Mouse (Mus musculus): ENCODE data around the gene Ccnf. TPM values are rescaled to one million over a fixed set of nuclear protein-coding genes. Genes with fewer than 3 reads are reported as not detected.

Ccnf gene
- polyA plus RNA-seq, 1 experiment from 2014 or later = 77.0 TPM

DNA sequence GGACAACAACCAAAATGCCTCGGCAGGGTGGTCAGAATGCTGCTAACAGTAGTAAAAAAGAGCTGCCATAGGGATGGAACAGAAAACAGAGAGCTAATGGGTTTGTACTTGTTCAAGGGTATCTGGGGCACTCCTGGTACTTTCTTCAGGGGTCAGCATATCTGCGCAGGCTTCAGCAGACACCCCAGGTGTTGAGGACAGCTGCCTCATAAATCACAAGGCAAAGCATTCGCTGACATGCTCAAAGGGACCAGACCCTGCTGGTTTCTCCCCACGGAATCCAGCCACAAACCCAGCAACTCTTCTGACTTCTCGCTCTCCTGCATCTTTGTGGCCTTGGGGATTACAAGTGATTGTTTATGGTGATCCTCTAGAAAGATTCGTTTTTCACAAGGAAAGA, 28.6 kb downstream of the Ccnf start:
- no peaks in the 10 kb centered on the region for H3K27me3 ChIP-seq
- H3K4me3 ChIP-seq = no peak overlapping the region
- H3K4me2 ChIP-seq = no peak overlapping the region
- no peaks in the 10 kb centered on the region for H3K9me3 ChIP-seq
- H3K9ac ChIP-seq = no peak overlapping the region
- no peak overlapping the region for H3K27ac ChIP-seq
- 63% methylated on average over 6 of the region's 6 CpGs for WGBS
- ATAC-seq (ENCODE audit: borderline replicate concordance, extremely low read depth, low FRiP score, low TSS enrichment) = no peak
- H3K4me1 ChIP-seq = peaks cover 17% of the 10 kb centered on the region
- H3K36me3 ChIP-seq = peaks cover 50% of the 10 kb centered on the region

DNA sequence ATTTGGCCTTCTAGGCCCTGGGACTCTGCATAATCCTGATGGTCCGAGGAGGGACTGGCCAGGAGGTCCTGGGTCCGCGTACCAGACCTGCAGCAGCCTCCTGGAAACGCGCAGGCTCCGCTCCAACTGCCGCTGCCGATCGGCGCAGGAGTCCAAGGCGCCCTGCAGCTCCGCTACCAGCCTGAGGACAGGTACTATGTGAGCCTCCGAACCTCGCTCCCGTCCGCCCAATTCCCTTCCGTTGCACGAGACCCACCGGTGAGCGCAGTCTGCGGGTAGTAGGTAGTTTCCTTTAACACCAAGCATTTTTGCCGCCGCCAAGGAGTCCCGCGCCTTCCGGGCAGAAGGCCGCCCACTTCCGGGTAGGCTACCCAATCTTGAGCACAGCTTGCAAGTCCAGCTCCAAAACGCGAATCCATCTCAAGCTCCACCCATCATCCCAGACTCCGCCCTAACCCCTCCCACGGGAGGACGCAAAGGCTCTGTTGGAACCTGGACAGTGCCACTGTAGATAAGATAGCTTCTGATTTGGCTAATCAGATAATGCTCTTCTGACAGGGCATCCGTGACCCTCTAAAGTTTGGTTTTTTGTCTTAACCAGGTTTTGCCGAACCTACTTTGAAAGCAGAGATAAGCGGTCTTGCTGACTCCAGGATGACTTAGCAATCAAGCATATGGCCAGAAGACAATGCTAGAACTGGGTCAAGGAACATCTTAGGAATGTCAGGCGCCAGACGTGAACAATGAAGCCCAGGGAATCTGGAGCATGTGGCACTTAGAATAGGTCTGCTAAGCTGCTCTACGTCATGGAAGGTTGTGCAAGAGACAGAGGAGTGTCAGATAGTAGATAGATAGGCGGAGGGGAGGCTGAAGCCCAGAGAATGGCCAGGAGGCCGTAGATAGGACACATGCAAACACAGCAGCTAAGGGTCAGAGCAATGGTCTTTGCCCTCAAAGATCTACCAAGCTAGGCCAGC, 30.6 kb downstream of the Ccnf start, which contains the start of gene Tedc2:
Gene Tedc2 (minus strand): TSS at position 417 of the 977 bp plus-strand sequence.
- Histone ChIP-seq H3K9ac (peak within 1 kb of the TSS; percentile 66), H3K9me3 (no peaks in the 10 kb centered on the region), H3K27me3 (no peaks in the 10 kb centered on the region), H3K4me2 (peak within 1 kb of the TSS; percentile 77), H3K36me3 (peaks cover 40% of the 10 kb centered on the region), H3K27ac (peak within 1 kb of the TSS; percentile 43), H3K4me3 (peak within 1 kb of the TSS; percentile 61), H3K4me1 (peaks cover 17% of the 10 kb centered on the region)
- WGBS = 4% methylated on average over 41 of the region's 41 CpGs
- ATAC-seq (ENCODE audit: borderline replicate concordance, extremely low read depth, low FRiP score, low TSS enrichment) = peak; percentile 95

DNA sequence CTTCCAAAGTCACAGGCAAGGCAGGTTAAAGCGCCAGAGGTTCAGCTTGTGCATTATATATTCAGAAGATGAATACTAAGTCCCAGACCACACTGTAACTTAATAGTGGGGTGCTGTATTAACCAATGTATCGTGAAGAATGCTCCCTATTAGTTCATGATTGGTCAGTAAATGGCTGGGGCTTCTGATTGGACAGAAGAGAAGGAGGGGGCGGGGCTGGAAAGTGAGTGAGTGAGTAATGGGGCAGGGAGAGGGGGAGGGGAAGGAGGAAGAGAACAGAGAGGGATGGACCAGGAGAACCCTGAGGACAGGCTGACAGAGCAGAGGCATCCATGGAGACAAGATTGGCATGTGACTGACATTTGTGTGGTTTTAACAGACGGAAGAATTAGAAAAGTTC, 34.4 kb downstream of the Ccnf start:
- no peak overlapping the region for H3K4me3 ChIP-seq
- H3K9ac ChIP-seq = no peak overlapping the region
- peaks cover 23% of the 10 kb centered on the region for H3K4me1 ChIP-seq
- peaks cover 20% of the 10 kb centered on the region for H3K36me3 ChIP-seq
- H3K9me3 ChIP-seq = no peaks in the 10 kb centered on the region
- H3K27ac ChIP-seq = no peak overlapping the region
- WGBS = 71% methylated on average over 4 of the region's 4 CpGs
- ATAC-seq (ENCODE audit: borderline replicate concordance, extremely low read depth, low FRiP score, low TSS enrichment) = no peak
- H3K4me2 ChIP-seq = no peak overlapping the region
- no peaks in the 10 kb centered on the region for H3K27me3 ChIP-seq

DNA sequence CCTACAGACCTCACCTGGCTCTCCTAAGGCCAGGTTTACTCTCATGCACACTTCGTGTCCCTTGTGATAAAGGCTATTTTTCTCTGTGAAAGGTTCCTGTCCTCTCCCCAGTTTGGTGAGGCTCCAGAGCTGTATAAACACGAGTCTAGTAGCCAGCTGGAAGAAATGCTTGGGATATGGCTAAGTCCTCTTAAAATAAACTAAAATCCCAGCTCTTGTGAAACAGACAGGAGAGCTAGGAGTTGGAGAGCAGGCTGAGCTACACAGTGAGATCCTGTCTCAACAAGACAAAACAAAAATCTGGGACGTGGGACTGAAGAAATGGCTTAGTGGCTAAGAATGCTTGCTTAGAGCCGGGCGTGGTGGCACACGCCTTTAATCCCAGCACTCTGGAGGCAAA, 38.1 kb downstream of the Ccnf start:
- Histone ChIP-seq H3K27me3 (0 out of 2 replicates have a peak, but pooled peaks cover 6% of the 10 kb centered on the region), H3K9ac (no peak overlapping the region), H3K36me3 (peaks cover 20% of the 10 kb centered on the region), H3K27ac (0 out of 2 replicates have a peak overlapping the region, but pooled peaks have one; percentile 1), H3K4me3 (no peak overlapping the region), H3K4me2 (no peak overlapping the region), H3K4me1 (peaks cover 40% of the 10 kb centered on the region), H3K9me3 (no peaks in the 10 kb centered on the region)
- WGBS = 53% methylated on average over 6 of the region's 6 CpGs
- ATAC-seq (ENCODE audit: borderline replicate concordance, extremely low read depth, low FRiP score, low TSS enrichment) = no peak

DNA sequence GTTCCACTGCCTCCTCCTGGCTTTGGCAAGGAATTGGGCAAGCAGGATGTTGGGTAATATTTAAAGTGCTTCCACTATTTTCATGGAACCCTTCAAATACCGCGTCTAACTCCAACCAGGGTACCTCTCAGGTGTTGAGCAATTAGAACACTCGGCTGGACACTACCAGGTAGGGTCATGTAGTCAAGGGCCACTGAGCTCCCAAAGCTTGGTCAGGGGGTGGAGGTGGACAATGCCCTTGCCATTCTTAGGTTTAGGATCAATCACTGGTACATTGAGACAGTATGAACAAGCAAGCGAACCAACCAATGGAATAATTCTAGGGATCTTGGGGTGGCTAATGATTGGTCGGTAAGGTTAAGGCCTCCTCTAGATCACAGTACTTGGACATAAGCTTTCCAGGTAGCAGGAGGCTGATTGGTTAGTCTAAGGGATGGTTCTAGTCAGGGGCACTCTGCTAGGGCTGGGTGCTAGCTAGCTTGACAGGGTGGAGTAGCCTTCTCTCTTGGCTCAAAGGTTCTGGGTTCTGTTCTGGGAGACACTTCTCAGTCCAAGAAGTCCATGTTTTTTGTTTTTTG, 38.8 kb downstream of the Ccnf start:
- Histone ChIP-seq H3K27me3 (0 out of 2 replicates have a peak, but pooled peaks cover 12% of the 10 kb centered on the region), H3K4me2 (peak overlapping the region; percentile 96), H3K9ac (no peak overlapping the region), H3K4me1 (peaks cover 45% of the 10 kb centered on the region), H3K9me3 (no peaks in the 10 kb centered on the region), H3K27ac (peak overlapping the region; percentile 74; the same call in 1 of the 2 replicates), H3K4me3 (peak overlapping the region; percentile 45), H3K36me3 (peaks cover 17% of the 10 kb centered on the region)
- ATAC-seq (ENCODE audit: borderline replicate concordance, extremely low read depth, low FRiP score, low TSS enrichment) = no peak
- WGBS = 27% methylated on average over 5 of the region's 5 CpGs

DNA sequence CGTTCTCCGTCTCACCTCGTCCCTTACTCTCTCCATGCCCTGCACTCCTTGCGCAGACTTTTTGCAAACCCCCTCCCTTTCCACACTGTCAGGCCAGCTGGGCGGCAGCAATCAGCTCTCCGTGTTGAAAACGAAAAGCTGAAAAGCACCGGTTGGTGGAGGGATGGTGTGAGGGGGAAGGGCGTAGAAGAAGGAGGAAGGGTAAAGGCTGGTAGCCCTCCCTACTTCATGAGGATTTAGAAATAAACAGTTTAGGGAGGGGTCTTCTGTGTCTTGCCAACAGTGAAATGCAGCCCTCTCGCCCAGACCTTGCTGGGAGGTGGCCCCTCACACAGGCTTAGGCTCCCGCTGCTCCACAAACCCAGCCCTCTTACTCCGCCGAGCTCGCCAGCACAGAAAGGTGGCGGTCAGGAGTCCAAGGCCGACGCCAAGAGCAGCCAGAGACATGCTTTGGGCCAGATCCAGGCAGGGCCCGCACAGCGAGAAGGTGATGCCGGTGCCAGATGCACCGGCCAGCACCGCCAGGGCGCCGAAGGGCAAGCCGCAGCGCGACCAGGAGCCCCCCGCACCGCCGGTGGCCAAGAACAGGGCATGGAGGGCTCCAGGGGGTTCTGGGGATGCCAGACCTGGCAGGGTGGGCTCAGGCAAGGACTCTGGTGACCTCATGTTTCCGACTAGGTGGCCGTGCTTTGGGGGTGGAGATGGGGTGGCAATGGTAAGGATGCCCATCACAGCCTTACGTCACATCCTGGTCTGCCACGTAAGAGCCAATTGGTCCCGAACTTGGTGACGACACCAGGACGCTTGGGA, 39.4 kb downstream of the Ccnf start:
- Histone ChIP-seq H3K27ac (peak overlapping the region; percentile 74), H3K9me3 (no peaks in the 10 kb centered on the region), H3K4me1 (peaks cover 52% of the 10 kb centered on the region), H3K4me2 (peak overlapping the region; percentile 96), H3K27me3 (peaks cover 18% of the 10 kb centered on the region; the same call in 1 of the 2 replicates), H3K4me3 (peak overlapping the region; percentile 45), H3K36me3 (peaks cover 16% of the 10 kb centered on the region), H3K9ac (peak overlapping the region; percentile 65)
- no peak; the same call in 1 of the 2 replicates for ATAC-seq (ENCODE audit: borderline replicate concordance, extremely low read depth, low FRiP score, low TSS enrichment)
- WGBS = 2% methylated on average over 37 of the region's 37 CpGs

DNA sequence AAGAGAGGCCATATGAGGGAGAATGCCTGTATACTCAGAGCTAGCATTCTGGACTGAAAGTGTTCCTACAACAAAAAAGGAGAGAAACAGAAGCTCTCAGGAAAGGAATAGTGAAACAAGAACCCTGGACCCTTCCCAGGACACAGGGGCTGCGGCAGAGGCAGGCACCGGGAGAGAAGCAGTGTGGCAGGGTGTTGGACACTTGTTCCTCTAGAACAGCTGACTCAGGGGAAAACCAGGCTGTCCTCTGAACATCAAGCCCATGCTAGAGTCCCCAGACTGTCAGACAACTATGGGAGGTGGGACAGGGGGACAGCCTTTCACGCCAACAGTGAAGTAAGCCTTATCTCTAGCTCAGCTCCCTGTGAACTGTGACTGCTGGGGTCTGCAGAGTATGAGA, 40.7 kb downstream of the Ccnf start:
- Histone ChIP-seq H3K9me3 (no peaks in the 10 kb centered on the region), H3K4me2 (peak overlapping the region; percentile 96; the same call in 1 of the 2 replicates), H3K27me3 (peaks cover 26% of the 10 kb centered on the region), H3K27ac (0 out of 2 replicates have a peak overlapping the region, but pooled peaks have one; percentile 74), H3K4me3 (no peak overlapping the region), H3K36me3 (peaks cover 9% of the 10 kb centered on the region), H3K9ac (no peak overlapping the region), H3K4me1 (peaks cover 65% of the 10 kb centered on the region)
- 79% methylated on average over 3 of the region's 3 CpGs for WGBS
- no peak for ATAC-seq (ENCODE audit: borderline replicate concordance, extremely low read depth, low FRiP score, low TSS enrichment)

DNA sequence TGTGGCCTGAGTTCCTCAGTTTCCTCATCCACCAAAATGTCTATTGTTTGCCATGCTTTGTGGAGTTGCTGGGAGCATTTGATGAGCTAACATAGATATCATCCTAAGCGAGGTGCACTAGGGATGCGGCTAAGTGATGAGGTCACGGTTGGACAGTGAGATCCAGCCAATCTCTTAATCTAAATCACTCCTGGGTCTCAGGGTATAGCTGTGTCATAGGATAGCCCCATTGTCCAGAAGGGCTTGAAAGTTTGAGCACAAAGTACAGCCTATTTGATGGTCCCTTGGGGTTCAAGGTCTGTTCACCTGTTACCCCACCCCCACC, 41.4 kb downstream of the Ccnf start:
- no peak for ATAC-seq (ENCODE audit: borderline replicate concordance, extremely low read depth, low FRiP score, low TSS enrichment)
- Histone ChIP-seq H3K36me3 (peaks cover 2% of the 10 kb centered on the region; the same call in 1 of the 2 replicates), H3K27ac (peak overlapping the region; percentile 87), H3K9ac (no peak overlapping the region), H3K4me3 (no peak overlapping the region), H3K9me3 (no peaks in the 10 kb centered on the region), H3K27me3 (peaks cover 26% of the 10 kb centered on the region), H3K4me2 (peak overlapping the region; percentile 98), H3K4me1 (peaks cover 68% of the 10 kb centered on the region)
- 64% methylated on average over 3 of the region's 3 CpGs for WGBS

DNA sequence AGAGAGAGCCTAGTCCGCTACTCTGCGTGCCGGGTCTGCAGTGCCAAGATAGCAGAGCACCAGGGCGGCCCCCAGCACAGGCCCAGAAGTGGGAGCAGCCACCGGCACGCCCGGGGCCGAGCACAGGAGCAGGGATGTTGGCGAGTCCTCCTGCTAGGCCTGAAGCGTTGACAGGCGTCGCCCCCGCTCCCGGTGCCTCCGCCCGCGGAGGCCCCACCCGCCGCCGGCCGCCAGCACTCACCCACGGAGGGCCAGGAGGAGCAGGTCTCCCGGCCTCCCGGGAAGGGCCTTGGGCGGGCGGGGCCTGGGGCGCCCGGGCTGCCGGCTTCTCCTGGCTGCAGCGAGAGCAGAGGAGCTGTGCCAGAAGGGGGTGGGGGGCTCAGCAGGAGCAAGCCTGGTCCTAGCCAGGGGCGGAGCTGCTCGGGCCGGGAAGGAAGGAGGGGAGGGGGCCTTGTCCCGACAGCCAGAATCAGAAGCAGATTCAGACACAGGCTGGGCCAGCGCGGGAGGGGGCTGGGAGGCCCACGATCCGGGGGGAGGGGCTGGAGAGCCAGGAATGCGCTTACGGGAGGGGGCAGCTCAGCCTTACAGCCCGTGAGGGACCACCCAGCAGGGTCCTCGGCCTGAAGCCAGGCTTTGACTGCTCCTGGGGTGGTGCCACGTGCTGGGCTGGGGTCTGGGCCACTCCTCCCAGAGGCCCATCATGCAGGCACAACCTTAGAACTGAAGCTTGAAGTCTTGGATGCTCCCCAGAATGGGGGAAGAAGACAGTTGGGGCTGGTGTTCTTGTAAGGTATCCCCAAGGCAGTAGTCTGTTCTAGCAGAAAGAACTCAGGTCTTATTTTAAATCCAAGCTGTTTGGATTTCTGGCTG, 42.0 kb downstream of the Ccnf start, which contains the start of gene Ntn3:
Gene Ntn3 (minus strand): TSS at position 489 of the 873 bp plus-strand sequence.
- Histone ChIP-seq H3K27ac (peak within 1 kb of the TSS; percentile 87), H3K4me2 (peak within 1 kb of the TSS; percentile 98), H3K4me1 (peaks cover 74% of the 10 kb centered on the region), H3K9ac (peak within 1 kb of the TSS; percentile 51), H3K9me3 (no peaks in the 10 kb centered on the region), H3K36me3 (no peaks in the 10 kb centered on the region), H3K4me3 (peak within 1 kb of the TSS; percentile 75), H3K27me3 (peaks cover 26% of the 10 kb centered on the region)
- ATAC-seq (ENCODE audit: borderline replicate concordance, extremely low read depth, low FRiP score, low TSS enrichment) = peak; percentile 58
- WGBS = under 1% methylated on average over 42 of the region's 43 CpGs

DNA sequence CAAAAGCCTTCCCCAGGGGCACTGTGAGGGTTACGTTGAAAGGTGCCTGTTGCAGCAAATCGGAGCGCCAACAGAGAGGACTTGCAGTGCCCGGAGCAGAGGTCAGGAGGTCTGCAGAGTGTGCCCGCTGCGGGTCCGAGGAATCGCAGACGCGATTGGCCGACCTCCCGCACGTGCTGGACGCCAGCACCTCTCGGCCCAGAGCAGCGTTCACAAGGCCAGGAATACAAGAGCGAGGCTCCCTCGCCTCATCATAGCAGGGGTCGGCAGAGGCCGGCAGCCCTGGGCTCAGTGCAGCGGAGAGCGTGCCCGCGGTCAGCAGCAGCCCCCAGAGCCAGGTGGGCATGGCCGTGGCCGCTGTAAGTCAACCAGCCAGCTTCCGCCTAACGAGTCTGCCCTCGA, 42.6 kb downstream of the Ccnf start:
- under 1% methylated on average over 29 of the region's 29 CpGs for WGBS
- peak overlapping the region; percentile 51 for H3K9ac ChIP-seq
- peak overlapping the region; percentile 75 for H3K4me3 ChIP-seq
- no peaks in the 10 kb centered on the region for H3K9me3 ChIP-seq
- H3K4me1 ChIP-seq = peaks cover 77% of the 10 kb centered on the region
- H3K27me3 ChIP-seq = peaks cover 26% of the 10 kb centered on the region
- peak; percentile 0; the same call in 1 of the 2 replicates for ATAC-seq (ENCODE audit: borderline replicate concordance, extremely low read depth, low FRiP score, low TSS enrichment)
- peak overlapping the region; percentile 87 for H3K27ac ChIP-seq
- no peaks in the 10 kb centered on the region for H3K36me3 ChIP-seq
- H3K4me2 ChIP-seq = peak overlapping the region; percentile 98

Data from lung, embryonic 15.5 days (tissue).